Mouse (Mus musculus): ENCODE data around the gene Notch1. TPM values are rescaled to one million over a fixed set of nuclear protein-coding genes. Genes with fewer than 3 reads are reported as not detected.

Gene Notch1
- total and polyA plus RNA-seq, 2 experiments = 6.2 to 9.7 TPM

DNA sequence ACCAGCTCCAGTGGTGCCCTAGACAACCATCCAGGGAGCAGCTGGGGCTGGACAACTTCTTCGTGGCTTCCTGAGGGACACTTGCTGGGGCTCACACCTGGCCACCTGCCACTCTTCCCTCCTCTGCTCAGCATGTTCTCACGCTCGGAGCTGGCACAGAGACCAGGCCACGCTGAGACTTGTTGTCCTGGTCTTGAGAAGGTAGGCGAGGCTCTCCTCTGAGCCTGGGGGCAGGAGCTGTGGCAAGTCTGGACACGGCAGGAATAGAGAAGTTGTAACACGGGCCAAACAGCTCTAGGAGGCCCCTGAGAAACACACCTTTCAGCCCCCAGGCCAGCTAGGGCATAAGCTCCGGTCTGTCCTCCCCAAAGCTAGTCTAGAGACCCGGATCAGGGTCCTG lies 37.4 kb upstream of the Notch1 start:
- no peak for TF ChIP-seq CTCF (IDR thresholded peaks at IDR 0.05; ENCODE audit: low read depth, low read length)
- Histone ChIP-seq H3K9ac (ENCODE audit: low read depth, low read length) (no peak overlapping the region), H3K4me3 (ENCODE audit: insufficient read depth, low read depth, low read length) (no peak overlapping the region), H3K4me1 (ENCODE audit: control insufficient read depth, insufficient read depth, low read length) (peaks cover 44% of the 10 kb centered on the region), H3K36me3 (ENCODE audit: control insufficient read depth, insufficient read depth, low read length) (no peaks in the 10 kb centered on the region), H3K27ac (replicated peaks; ENCODE audit: insufficient read depth, low read depth, low read length) (no peak overlapping the region), H3K27me3 (ENCODE audit: control insufficient read depth, insufficient read depth, low read length) (no peaks in the 10 kb centered on the region), H3K79me2 (ENCODE audit: control insufficient read depth, insufficient read depth, low read length) (no peaks in the 10 kb centered on the region)
- WGBS = 60% methylated on average over 9 of the region's 9 CpGs
- DNase-seq (ENCODE audit: extremely low read depth, low read depth, low spot score) = no peak

DNA sequence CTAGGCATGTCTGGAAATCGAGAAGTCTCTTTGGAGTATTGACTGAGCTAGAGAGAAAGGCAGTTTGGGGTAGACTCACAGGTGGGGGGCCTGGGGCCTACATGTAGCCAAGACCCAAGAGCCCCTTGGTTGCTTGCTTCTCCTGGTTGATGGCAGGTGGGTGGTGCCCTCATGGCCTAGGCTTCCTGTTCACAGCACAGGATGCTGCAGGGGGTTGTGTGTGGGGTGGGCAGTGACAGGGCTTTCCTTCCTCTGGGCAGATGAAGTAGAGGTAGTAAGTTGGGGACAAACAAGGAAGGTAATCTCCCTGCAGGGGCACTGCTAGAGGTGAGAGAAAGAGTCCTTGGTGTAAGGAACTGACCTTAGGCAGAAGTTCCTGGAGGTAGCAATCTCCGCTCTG lies 35.6 kb upstream of the Notch1 start:
- peaks cover 43% of the 10 kb centered on the region for H3K4me1 ChIP-seq (ENCODE audit: control insufficient read depth, insufficient read depth, low read length)
- H3K79me2 ChIP-seq (ENCODE audit: control insufficient read depth, insufficient read depth, low read length) = no peaks in the 10 kb centered on the region
- H3K27ac ChIP-seq (replicated peaks; ENCODE audit: insufficient read depth, low read depth, low read length) = no peak overlapping the region
- no peaks in the 10 kb centered on the region for H3K27me3 ChIP-seq (ENCODE audit: control insufficient read depth, insufficient read depth, low read length)
- DNase-seq (ENCODE audit: extremely low read depth, low read depth, low spot score) = no peak
- WGBS = 92% methylated on average over 2 of the region's 2 CpGs
- no peak overlapping the region for H3K4me3 ChIP-seq (ENCODE audit: insufficient read depth, low read depth, low read length)
- H3K9ac ChIP-seq (ENCODE audit: low read depth, low read length) = no peak overlapping the region
- TF ChIP-seq POLR2A (IDR thresholded peaks at IDR 0.05; ENCODE audit: extremely low read depth, insufficient read depth, low read length) (no peak), CTCF (IDR thresholded peaks at IDR 0.05; ENCODE audit: low read depth, low read length) (no peak)
- no peaks in the 10 kb centered on the region for H3K36me3 ChIP-seq (ENCODE audit: control insufficient read depth, insufficient read depth, low read length)

DNA sequence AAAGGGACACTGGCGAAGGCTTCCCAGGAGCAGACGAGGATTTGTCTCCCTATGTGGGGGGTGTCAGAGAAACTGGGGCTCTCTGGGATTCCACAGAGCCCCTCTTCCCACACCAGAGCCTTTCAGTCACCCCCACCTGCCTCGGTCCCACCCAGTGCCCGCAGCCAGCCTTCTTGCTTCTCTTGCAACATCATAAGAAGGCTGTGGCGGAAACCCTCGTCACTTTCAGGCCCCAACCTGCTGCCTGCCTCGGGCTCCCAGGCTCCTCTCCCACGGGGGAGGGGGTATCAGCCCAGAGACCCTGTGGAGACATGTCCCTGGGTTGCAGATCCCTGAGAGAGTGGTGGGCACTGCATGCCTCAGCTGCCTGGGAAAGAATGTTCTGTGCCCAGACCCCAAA lies 35.0 kb upstream of the Notch1 start:
- DNase-seq (ENCODE audit: extremely low read depth, low read depth, low spot score) = no peak
- H3K27me3 ChIP-seq (ENCODE audit: control insufficient read depth, insufficient read depth, low read length) = no peaks in the 10 kb centered on the region
- H3K4me1 ChIP-seq (ENCODE audit: control insufficient read depth, insufficient read depth, low read length) = peaks cover 37% of the 10 kb centered on the region
- no peak overlapping the region for H3K4me3 ChIP-seq (ENCODE audit: insufficient read depth, low read depth, low read length)
- TF ChIP-seq POLR2A (IDR thresholded peaks at IDR 0.05; ENCODE audit: extremely low read depth, insufficient read depth, low read length) (no peak), CTCF (IDR thresholded peaks at IDR 0.05; ENCODE audit: low read depth, low read length) (no peak)
- WGBS = 93% methylated on average over 8 of the region's 8 CpGs
- no peaks in the 10 kb centered on the region for H3K79me2 ChIP-seq (ENCODE audit: control insufficient read depth, insufficient read depth, low read length)
- H3K27ac ChIP-seq (replicated peaks; ENCODE audit: insufficient read depth, low read depth, low read length) = no peak overlapping the region
- H3K9ac ChIP-seq (ENCODE audit: low read depth, low read length) = no peak overlapping the region
- no peaks in the 10 kb centered on the region for H3K36me3 ChIP-seq (ENCODE audit: control insufficient read depth, insufficient read depth, low read length)

GRCm38 (mm10) chr2:26550777-26551176 lies 34.3 kb upstream of the Notch1 start:
- peaks cover 30% of the 10 kb centered on the region for H3K4me1 ChIP-seq (ENCODE audit: control insufficient read depth, insufficient read depth, low read length)
- H3K4me3 ChIP-seq (ENCODE audit: insufficient read depth, low read depth, low read length) = no peak overlapping the region
- 79% methylated on average over 3 of the region's 3 CpGs for WGBS
- no peaks in the 10 kb centered on the region for H3K79me2 ChIP-seq (ENCODE audit: control insufficient read depth, insufficient read depth, low read length)
- no peak overlapping the region for H3K9ac ChIP-seq (ENCODE audit: low read depth, low read length)
- no peaks in the 10 kb centered on the region for H3K36me3 ChIP-seq (ENCODE audit: control insufficient read depth, insufficient read depth, low read length)
- H3K27ac ChIP-seq (replicated peaks; ENCODE audit: insufficient read depth, low read depth, low read length) = no peak overlapping the region
- TF ChIP-seq CTCF (IDR thresholded peaks at IDR 0.05; ENCODE audit: low read depth, low read length) = no peak
- no peak for DNase-seq (ENCODE audit: extremely low read depth, low read depth, low spot score)
- H3K27me3 ChIP-seq (ENCODE audit: control insufficient read depth, insufficient read depth, low read length) = no peaks in the 10 kb centered on the region

GRCm38 (mm10) chr2:26550205-26550604 lies 33.7 kb upstream of the Notch1 start:
- TF ChIP-seq CTCF (IDR thresholded peaks at IDR 0.05; ENCODE audit: low read depth, low read length) = no peak
- no peak for TF ChIP-seq POLR2A (IDR thresholded peaks at IDR 0.05; ENCODE audit: extremely low read depth, insufficient read depth, low read length)
- no peak overlapping the region for H3K9ac ChIP-seq (ENCODE audit: low read depth, low read length)
- DNase-seq (ENCODE audit: extremely low read depth, low read depth, low spot score) = no peak
- no peak overlapping the region for H3K4me3 ChIP-seq (ENCODE audit: insufficient read depth, low read depth, low read length)
- H3K36me3 ChIP-seq (ENCODE audit: control insufficient read depth, insufficient read depth, low read length) = no peaks in the 10 kb centered on the region
- H3K27ac ChIP-seq (replicated peaks; ENCODE audit: insufficient read depth, low read depth, low read length) = peak overlapping the region; percentile 12; the same call in 1 of the 2 replicates
- peaks cover 26% of the 10 kb centered on the region for H3K4me1 ChIP-seq (ENCODE audit: control insufficient read depth, insufficient read depth, low read length)
- WGBS = 81% methylated on average over 3 of the region's 3 CpGs
- no peaks in the 10 kb centered on the region for H3K27me3 ChIP-seq (ENCODE audit: control insufficient read depth, insufficient read depth, low read length)
- no peaks in the 10 kb centered on the region for H3K79me2 ChIP-seq (ENCODE audit: control insufficient read depth, insufficient read depth, low read length)

GRCm38 (mm10) chr2:26549801-26550200 lies 33.3 kb upstream of the Notch1 start:
- Histone ChIP-seq H3K36me3 (ENCODE audit: control insufficient read depth, insufficient read depth, low read length) (no peaks in the 10 kb centered on the region), H3K79me2 (ENCODE audit: control insufficient read depth, insufficient read depth, low read length) (no peaks in the 10 kb centered on the region), H3K27ac (replicated peaks; ENCODE audit: insufficient read depth, low read depth, low read length) (peak overlapping the region; percentile 12), H3K9ac (ENCODE audit: low read depth, low read length) (no peak overlapping the region), H3K4me3 (ENCODE audit: insufficient read depth, low read depth, low read length) (no peak overlapping the region), H3K4me1 (ENCODE audit: control insufficient read depth, insufficient read depth, low read length) (peaks cover 24% of the 10 kb centered on the region), H3K27me3 (ENCODE audit: control insufficient read depth, insufficient read depth, low read length) (no peaks in the 10 kb centered on the region)
- peak; percentile 88 for DNase-seq (ENCODE audit: extremely low read depth, low read depth, low spot score)
- TF ChIP-seq CTCF (IDR thresholded peaks at IDR 0.05; ENCODE audit: low read depth, low read length) = no peak
- no peak for TF ChIP-seq POLR2A (IDR thresholded peaks at IDR 0.05; ENCODE audit: extremely low read depth, insufficient read depth, low read length)
- 2% methylated on average over 10 of the region's 10 CpGs for WGBS
